Mouse (Mus musculus) lung, adult 2 months (tissue): Measurements from ENCODE around the gene Snai3.

Experiments
- CTCF ChIP-seq: fragments of 200-500 bp; IDR thresholded peaks from 2 replicates; pipeline ENCODE4 v1.5.1; 2011; ENCODE audit warnings: mild to moderate bottlenecking, low read length, control low read depth; ENCODE audit not compliant: insufficient read depth
- POLR2A ChIP-seq: fragments of 200-500 bp; IDR thresholded peaks from 2 replicates; pipeline ENCODE4 v1.6.1; 2011; ENCODE audit warnings: low read depth, mild to moderate bottlenecking, control low read depth, low read length, borderline replicate concordance; ENCODE audit errors: extremely low read depth

DNA sequence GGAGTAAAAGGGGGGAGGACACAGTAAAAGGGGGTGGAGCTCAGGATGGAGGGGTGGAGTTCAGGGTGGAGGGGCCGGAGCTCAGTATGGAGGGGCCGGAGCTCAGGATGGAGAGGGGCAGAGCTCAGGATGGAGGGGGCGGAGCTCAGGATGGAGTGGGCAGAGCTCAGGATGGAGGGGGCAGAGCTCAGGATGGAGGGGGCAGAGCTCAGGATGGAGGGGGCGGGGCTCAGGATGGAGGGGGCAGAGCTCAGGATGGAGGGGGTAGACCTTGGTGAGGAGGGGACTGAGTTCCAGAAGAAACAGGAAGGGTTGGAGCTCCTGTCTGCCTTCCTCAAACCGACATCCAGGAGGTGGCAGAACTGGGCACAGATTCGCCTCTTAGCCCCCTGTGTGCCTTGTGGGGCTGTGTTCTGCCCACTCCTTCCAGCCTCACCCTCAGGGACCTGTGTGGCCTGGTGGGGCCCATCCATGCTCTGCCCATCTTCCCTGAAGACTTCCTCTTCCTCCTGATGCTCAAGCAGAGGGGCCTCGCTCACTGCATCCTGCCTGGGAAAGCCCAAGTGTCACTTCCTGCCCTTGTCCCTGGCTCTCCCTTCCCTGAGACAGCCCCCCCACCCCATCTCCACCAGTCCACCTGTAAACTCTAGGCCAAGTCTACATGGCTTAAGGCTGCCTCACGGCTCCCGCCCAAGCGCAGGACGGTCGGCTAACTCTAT lies 36.6 kb upstream of the Snai3 start:
- TF ChIP-seq CTCF (peak; percentile 11; the same call in 1 of the 2 replicates), POLR2A (no peak)
